Mouse (Mus musculus) Muller cell, postnatal 12 days (primary cell): ENCODE measurements around the gene Myo5c.
A peak's percentile ranks its signal among the peaks of the same experiment; 100 is the strongest.

Experiments
- DNase-seq: peaks from one replicate; pipeline ENCODE4 v3.0.0-alpha.2; 2015; ENCODE audit errors: inconsistent ontology term

Gene Myo5c

DNA sequence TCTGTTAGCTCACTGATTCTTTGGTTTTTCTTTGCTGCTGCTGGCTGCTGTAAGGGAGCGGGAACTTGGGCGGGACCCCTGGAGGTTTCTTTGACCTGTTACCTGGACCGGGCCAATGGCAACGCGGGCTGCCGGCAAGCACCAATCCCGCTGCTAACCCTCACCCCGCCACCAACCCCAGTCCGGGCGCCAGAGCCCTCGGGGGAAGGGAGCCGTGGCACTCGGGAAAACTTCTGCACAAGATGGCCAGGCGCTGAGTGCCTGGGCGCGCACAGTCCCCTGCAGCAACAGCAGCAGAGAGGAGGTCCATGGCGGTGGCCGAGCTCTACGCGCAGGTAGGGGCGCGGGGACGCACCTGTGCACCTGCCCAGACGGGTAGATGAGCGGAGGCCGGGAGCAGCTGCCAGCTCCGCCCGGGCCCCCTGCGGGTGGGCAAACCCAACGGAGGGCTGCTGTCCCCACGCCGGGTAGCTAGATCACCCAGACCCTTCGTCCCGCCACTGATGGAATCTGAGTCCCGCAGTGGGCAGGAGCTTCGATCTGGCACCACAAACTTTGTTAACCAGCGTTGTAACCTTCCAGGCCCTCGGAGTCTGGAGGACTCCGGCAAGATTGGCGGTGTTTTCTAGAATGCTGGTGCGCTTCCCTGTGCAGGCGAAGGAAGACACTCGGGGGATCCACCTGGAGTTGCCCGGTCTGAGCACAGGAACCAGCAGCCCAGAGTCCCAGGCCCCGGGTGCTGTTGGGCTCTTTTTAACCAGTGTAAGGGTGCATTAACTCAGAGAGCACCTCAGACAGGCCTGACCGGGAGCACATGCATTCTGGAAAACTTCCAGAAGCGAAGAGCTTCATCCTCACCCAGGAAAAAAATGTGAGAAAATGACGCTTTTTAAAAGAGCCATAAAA is at the start of gene Myo5c:
Gene Myo5c (plus strand): TSS at position 180 of the 906 bp plus-strand sequence.
- peak; percentile 65 for DNase-seq

DNA sequence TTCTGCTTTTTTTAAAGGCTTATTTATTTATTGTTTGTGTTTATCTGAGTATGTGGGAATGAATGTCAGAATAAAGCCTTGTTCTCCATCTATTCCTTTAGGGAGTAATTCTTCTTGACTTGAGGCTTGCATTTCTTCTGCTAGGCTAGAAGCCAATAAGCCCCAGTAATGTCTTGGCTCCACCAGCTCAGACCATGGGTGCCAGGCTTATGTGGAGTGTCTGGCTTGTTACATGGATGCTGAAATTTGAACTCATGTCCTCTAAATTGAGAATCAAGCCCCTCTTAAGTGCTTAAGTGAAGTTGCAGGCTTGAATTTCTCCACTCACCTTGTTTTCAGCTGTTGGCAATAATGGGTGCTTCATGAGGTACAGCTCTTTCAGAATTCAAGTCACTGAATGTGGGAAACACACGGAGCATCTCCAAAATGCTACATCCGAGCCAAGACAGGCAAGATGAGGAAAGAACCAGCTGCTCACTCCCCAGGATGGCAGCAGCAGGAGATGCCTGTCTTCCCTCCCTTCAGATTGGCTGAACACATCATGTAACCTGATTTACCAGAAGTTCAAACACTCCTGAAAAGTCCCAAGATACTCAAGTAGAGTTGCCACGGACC is 44.1 kb upstream of the Myo5c start:
- DNase-seq = no peak

DNA sequence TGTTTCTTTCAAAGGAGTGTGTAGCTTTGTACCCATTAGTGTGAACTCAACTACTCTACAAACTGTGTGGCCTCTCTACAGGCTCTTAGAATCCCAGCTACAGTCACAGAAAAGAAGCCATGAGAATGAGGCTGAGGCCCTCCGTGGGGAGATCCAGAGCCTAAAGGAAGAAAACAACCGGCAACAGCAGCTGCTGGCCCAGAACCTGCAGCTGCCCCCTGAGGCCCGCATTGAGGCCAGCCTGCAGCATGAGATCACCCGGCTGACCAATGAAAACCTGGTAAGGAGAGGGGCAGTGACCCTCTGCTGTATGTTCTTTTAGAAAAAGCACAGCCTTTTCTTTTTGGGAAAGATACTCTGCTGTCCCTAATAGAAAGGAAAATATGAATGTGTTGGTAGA is 38.0 kb upstream of the Myo5c start:
- DNase-seq = no peak

DNA sequence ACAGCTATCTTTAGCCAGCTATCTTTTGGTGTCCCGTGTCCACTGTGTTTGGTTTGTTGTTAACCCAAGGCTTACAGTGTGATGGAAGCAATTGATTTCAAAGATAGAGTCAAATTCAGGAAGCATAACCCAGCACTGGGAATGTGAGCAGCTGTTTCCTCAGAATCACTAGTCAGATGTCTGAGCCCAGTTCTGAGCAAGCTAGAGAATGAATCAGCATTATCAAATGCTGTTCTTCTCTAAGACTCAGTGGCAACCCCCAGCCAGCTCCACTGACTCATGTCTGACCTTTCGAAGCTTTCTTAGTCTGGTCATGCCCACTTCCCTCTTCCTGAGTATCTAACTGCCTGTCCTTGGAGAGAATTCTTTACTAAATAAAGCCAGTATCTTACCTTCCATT is 35.5 kb upstream of the Myo5c start:
- peak; percentile 78 for DNase-seq

DNA sequence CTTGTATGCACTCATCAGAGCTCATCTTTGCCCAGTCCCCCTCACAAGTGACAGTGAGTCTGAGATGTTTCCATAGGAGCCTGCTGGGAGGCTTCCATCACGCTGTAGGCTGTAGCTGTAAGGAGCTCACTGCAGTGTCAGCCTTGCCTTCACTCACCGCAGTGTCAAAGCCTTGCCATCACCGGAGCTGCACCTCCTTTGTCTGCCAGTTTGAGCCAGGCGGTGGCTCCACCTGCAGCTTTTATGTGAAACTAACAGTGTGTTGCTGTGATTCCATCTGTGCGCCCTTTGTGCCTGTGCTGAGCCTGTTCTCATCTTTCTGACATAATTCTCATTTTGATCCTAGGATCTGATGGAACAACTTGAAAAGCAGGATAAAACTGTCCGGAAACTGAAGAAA is 34.5 kb upstream of the Myo5c start:
- peak; percentile 52 for DNase-seq

DNA sequence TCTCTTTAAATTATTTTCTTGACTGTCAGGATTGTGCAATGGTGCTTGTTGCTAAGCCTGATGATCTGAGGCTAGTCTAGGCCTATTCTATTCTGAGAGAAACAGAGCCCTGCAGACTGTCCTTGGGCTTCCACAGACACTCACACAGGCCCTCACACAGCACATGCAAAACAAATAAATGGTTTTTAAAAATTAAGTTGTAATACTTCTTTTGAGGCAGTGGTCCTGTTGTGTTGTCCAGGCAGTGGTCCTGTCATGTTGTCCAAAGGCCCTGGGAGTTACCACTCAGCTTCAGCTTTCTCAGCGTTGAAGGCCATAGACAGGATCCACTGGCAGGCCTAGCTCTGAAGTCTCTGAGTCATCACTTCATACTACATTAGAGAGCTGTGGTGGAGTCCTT is 30.3 kb upstream of the Myo5c start:
- no peak for DNase-seq

DNA sequence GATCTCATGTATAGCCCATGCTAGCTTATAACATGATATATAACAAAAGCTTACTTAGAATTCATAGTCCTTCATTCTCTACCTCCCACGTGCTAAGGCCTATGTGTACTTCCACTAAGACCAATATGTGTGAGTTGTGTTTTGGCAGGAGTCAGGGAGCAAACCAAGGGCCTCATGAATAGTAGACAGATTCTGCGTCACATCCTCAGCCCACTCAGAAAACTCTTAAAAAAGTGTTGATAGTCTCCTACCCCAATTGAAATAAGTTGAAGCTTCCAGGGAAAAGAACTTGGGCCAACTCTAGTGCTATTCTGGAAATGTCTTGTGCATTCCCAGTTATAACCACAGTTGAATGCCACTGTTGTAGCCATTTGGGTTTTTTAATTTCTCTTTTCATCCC is 29.8 kb upstream of the Myo5c start:
- DNase-seq = no peak

DNA sequence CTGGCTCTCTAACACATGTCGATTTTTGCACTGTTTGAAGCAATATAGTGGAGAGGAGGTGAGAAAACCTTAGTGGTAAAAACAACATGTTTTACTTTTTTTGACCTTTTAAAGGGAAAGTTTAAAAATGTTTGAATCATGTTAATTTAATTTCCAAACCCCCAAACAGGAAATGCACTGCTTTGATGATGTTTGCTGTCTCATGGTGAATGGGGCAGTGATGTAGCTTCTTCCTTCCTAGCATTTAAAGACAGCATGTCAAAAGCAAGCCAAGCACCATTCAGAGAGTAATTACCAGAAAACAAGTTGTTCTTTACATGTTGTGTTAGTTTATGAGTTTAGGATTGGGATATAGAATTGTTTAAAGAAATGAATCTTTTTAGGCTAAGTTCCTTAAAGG is 22.6 kb upstream of the Myo5c start:
- no peak for DNase-seq

DNA sequence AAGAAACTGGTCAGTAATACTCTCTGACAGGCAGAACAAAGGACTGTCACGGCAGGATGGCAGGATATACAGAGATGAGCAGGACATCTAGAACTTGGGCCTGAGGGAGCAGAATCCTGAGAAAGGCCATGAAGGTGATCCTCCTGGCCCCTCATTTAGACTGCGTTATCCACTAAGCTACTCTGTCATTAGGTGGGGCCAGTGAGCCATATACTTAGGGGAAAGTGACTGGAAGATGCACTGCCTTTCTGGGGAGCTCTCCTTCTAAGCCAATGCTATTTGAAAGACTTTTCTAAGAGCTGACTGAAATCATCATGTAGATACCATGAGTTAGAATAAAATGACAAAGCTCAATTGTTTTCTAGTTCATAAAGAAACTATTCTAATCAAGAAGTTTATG is 21.6 kb upstream of the Myo5c start:
- no peak for DNase-seq

DNA sequence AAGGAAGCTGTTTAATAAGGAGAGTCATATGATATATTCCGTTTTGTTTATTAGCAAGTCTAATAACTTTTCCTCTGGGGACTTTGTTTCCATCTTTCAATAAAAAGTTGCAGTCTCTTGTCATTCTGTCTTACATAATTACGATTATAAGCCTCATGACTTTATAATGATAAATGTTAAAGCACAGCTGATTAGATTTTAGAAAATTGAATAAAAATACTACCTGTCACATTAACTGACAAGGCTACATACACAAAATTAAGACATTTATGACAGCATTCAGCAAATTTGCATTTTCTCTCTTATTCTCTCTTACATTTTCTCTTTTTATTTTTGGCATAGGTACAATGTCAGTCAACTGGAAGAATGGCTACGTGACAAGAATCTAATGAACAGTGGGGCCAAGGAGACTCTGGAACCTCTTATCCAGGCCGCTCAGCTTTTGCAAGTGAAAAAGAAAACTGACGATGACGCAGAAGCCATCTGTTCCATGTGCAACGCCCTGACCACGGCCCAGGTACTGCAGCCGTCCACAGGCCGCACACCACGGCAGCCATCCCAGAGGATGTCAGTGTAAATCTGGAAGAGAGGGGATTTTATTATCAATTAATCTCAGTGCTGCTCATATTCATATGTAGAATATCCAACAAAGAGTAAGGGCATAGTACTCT is 16.9 kb upstream of the Myo5c start:
- DNase-seq = no peak

DNA sequence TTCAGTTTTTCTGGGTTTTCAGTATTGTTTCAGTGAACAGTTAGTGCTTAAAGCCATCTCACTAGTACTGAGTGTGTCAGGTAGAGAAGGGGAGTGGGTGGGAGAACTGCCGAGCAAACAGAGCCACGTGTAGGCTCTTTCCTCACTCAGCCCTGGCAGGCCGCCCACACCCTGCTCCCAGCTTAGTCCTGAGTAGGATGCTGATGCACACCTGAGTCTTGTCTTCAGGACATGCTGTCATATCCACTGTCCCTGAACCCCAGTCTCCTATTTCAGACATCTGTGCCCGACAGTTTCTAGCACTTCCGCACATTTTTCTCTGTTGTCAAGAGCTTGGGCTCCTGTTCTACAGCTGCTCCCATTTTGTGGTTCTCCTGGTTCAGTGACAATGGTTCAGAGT is 11.9 kb upstream of the Myo5c start:
- DNase-seq = no peak

DNA sequence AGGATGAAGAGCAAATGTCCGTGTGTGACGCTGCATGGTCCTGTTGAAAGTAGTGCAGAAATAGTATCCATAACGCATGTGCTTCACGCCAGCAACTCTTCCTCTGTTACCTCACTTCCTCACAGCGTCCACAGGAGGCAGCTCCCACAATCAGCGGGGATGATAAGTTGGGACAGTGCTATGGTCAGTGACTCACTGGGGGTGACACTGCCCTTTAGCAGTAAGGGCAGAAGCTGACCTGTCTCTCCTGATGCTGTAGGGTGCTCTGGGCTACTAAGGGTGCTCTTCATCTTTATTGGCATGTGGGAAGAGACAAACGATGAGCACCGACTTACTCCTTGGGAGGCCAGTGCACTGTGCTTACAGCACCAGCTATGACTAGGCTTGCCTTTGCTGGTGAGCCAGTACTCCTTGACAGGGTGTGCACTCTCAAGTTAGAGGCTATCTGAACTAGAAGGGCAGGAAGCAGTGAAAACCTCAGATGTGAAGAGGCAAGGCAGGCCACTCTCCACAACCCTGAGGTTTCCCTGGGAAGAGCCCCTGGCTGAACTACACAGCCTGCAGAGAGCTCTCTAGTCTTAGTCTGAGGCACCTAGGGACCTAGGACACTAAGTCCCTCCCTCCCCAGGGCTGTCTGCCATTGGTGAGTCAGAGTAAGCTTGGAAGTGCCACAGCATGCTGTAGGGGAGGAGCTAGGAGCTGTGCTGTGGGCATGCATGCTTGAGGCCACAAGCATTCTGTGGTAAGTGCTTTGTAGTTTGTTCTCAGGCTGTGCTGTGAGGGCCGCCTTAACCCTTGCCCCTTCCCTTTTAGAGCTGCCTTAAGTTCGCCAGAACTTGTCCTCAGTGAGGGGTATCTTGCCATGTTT is 10.2 kb upstream of the Myo5c start:
- DNase-seq = peak; percentile 79

DNA sequence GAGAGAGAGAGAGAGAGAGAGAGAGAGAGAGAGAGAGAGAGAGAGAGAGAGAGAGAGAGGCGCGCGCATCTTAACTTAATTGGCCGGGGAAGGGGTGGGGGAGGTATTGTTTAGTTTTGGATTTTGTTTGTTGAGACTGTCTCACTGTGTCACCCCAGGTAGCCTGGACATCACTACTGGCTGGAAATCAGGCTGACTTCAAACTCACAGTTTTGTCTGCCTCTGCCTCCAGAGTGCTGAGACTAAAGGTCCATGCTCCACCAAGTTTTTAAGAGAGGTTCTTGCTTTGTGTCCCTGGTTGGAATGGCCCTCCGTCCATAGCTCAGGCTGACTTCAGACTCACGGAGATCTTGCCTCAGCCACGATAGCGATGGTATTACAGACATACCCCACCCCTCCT is 1.0 kb downstream of the Myo5c start:
- DNase-seq = no peak

DNA sequence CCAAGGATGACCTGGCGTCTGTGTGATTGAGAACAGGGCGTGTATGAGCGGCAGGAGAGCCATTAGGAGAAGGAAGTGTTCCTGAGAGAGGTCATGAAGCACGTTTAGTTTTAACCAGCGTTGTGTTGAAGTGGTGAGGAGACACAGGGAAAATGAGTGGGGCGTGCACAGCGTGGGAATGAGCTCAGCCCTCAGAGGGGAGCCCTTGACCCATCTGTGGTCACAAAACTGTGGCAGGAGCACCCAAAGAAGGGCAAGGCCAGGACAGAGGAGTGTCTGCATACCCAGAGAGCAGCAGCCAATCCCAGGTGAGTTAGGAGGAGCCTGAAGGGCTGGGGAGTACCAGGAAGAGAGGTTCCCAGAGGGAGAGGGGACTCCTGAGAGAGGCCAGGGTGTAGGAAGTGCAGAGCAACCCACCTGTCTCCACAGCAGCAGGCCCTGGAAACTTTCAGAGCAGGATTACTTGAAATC is 2.5 kb downstream of the Myo5c start:
- no peak for DNase-seq

DNA sequence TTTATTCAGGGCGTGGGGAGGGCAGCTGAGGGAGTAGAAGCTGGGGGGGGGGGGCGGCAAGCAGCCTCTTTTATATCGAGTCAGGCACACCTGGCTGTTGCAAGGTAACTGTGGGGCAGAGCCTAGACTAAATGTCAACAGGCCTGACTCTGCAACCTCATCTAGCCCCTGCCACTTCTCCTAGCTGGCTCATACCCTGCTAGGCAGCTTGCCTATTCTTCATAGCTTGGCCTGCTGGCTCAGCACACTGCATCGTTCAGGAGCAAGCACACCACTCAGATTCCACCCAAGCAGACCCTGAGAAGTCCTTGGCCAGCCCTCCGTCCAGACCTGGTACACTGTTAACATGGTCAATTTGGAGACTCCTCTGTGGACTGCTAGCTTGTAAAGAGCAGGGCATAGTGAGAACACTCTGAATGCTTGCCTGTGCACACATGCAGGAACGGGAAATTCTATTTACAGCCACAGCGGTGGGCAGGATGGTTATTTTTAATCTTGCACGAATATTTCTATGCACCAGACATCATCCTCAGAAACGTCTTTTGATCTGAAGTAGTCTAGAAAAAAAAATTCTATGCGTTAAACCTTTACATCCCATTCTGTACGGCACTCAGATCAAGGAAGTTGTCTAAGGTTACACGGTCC is 3.3 kb downstream of the Myo5c start:
- no peak for DNase-seq

DNA sequence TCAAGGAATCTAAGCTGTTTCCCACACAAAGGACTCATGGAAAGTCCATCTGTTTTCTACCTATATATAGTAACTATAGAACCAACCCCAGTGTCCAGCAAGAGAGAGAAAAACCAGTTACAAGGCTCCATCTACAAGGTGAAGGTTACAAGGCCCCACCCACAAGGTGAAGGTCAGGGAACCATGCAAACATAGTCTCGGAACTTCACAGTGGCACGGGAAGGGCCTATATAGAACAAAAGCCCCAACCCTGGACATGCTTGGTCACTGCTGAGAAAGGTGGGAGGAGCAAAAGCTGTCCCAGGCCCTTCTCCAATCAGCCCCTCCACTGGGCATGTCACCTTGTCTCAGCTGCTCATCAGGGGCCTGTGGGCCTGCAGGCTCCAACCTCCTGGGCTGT is 3.9 kb downstream of the Myo5c start:
- no peak for DNase-seq

DNA sequence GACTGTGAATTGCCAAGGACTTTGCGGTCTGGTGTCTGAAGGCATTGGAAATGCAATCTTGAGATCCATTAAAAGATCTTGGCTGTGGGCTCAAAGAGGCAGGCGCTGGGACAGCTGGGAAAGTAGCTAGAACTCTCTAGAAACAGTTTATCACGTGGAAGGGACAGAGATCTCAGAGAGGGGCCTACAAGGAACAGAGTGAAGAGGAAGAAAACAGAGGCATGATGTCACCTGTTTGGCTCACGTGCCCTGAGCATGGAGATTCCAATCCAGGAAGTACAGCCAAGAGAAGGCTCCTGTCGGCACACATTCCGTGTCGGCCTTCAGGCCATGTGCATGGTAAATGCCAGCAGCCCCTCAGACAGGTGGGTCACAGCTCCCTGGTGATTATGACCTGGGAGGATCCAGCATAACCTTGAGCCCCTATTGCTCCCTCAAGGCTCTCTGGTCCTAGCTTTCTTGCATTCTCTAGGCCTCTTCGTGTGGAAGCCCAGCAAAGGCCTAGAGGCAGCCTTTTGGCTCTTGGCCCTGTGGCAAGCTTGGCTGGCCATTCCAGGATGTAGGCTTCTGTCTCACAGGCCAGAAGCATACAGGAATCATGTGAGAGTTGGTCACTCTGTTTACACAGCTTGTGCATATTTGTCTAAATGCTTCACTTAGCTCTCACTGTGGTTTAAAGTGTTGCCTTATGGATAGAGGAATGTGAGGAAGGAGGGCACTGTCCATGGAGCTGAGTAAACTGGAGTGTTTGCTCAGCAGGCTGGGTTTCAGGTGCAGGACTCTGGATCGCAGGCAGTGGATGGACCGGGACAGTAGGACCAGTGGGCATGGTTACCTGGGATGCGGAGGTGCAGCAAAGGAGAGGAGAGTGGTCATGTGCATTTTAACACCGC is 4.8 kb downstream of the Myo5c start:
- peak; percentile 67 for DNase-seq

DNA sequence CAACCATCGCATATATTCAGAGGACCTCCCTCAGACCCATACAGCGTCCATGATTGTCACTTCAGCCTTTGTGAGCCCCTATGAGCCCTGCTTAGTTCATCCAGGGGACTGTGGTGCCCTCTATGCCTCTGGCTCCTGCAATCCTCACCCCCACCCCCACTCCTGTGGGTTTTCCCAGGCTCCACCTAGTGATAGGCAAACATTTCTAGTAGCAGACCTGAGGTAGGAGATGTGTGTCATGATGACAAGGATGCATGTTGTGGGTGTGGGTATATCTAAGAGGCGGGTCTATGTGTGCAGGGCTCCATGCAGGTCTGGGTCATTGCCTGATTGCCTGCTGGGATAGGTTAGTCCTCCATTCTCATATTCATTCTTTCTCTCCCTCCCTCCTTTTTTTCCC is 6.4 kb downstream of the Myo5c start:
- no peak for DNase-seq

DNA sequence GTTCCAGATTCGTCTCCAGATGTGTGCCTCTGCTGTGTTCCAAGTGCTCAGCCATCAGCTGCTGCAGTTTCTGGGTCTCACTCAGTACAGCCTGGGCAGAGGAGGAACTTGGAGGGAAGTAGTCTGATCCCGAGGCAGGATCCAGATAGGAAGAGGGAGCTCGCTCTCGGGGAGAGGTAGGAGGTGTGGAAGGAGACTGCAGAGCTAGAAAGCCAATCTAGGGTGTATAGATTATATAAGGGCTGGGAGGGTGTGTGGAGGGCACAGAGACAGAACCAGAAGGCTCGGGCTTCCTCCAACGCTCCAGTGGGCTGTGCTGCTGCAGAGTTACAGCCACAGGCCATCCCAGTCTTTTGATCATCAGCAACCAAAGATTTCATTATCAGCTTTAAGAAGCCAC is 11.2 kb downstream of the Myo5c start:
- DNase-seq = no peak

DNA sequence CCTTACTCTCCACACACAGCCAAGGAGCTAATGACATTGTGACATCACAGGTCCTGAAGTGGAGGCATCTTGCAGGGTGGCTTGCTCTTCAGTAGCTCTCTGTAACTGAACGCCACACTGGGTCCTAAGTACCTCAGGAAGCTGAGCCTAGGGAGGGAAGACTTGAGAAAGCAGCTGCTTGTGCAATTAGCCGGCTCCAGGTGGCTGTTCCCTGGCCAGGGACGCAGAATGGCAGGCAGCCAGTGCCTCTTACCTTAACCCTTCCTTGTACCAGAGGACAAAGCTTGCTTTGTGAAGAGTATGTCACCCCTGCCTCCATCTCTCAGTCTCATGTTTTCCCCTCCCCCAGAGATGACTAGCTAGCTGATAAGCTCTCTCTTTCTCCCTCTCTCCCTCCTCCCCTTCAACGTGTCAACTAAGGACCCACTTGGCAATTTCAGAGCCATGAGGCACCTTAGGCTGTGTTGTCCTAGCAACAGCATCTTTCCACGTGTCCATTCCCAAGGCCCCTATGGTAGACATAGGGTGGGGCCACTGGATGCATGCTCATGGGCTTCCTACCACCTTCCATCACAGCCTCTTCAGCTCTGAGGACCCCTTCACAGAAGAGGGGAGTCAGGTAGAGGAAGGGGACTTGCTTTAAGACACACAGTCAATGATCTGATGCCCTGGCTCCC is 12.0 kb downstream of the Myo5c start:
- DNase-seq = no peak
